Mouse (Mus musculus) retina, postnatal 7 days (tissue): Measurements from ENCODE around the gene Olfr1229.

Source experiments
- DNase-seq: peaks from one replicate; pipeline ENCODE4 v3.0.0-alpha.2; 2012; ENCODE audit warnings: low read depth, low spot score

The Olfr1229 gene

DNA sequence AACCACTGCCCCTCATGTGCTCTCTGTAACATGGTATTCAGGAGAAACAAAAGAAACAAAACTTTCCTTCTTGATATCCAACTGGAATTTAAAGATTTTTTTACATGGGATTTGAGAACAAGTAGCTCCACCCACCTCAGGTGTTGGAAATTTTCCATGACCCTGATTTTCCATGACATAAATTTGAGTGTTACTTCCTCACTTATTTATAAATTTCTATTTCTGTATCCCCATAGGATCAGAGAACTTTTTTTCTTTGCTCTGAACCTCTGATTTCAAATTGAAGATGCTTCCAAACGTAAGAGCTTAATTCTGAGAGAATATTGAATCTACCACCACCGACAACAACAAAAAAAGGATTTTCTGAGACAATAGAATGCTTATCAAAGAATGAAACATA, at the start of gene Olfr1229:
Gene Olfr1229, minus strand, starts transcription at position 101 of the 400 bp plus-strand sequence.
- no peak for DNase-seq

DNA sequence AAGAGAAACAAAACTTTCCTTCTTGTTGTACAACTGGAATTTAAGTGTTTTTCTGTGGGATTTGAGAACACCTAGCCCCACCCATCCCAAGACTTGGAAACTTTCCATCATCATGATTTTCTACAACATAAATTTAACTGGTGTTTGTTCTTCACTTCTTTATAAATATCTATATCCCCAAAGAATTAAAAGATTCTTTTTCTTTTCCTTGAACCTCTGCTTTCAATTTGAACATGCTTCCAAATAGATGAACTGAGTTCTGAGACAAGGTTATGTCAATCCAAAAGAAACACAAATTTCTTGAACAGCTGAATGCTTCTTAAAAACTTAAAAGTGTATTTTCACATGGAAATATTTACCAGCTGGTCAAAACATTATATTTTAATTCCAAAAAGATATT, 41.8 kb upstream of the Olfr1229 start, which contains the start of gene Olfr1232:
Gene Olfr1232, minus strand, starts transcription at position 101 of the 400 bp plus-strand sequence.
- no peak for DNase-seq

DNA sequence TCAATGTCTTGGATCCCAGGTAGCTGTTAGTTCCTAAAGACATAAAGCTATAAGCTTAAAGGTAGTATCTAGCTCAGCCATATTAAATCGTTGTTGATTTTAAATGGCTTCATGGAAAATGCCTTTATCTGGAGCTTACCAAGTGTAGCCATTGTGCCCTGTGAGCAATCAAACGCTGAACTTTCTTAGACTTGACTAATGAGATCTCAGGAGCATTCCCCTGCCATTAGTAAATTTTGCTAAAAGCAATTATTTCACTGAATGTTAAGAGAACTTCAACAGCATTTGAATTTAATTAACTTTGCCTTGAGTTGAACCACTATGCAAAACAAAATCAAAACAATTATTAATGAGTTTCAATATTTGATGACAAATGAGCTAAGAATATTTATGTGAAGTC, 19.2 kb upstream of the Olfr1229 start, which contains the start of gene Olfr1231:
Gene Olfr1231, minus strand, starts transcription at position 101 of the 400 bp plus-strand sequence.
- no peak for DNase-seq

DNA sequence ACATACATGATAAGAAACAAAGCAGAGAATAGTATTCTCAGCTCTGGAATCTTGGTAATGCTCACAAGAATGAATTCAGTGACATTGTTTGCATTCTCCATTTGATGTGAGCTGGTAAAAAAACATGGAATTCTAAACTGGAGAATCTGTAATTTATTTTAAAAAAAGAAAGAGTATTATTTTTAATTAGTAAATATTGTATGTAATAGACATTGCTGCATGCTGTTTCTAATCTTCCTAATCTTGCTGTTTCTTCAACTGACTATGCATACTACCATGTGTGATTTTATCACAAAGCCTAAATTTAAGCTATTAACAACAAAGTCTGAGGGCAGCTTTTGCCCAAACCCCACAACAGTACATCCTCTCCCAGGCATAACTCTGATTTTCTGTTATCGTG, 9.4 kb upstream of the Olfr1229 start, which contains the start of gene Olfr1230:
Gene Olfr1230, minus strand, starts transcription at position 101 of the 400 bp plus-strand sequence.
- no peak for DNase-seq

DNA sequence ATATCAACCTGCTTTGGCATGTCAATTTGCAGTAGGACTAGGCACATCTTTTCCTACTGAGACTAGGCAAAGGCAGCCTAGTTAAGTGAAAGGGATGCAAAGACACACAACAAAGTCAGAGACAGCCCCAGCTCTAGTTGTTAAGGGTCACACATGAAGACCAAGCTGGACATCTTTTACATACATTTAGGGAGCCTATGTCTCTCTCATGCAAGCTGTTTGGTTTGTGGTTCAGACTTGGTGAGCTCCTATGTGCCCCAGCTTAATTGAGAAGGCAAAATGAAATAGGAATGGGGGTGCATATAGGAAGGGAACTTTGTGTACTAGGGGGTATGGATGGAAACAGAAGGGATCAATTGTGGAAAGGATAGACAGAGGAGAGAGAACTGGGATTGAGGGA, 33.9 kb downstream of the Olfr1229 start, which contains the start of gene Olfr1228:
Gene Olfr1228, minus strand, starts transcription at position 101 of the 400 bp plus-strand sequence.
- no peak for DNase-seq
